Mouse (Mus musculus) hematopoietic stem cell, adult 5-6 weeks (primary cell): ENCODE measurements around the gene Lmbr1l. TPM values are rescaled to one million over a fixed set of nuclear protein-coding genes. Genes with fewer than 3 reads are reported as not detected.
A peak's percentile ranks its signal among the peaks of the same experiment; 100 is the strongest.

Experiments used
- ATAC-seq, 2 experiments: fragments of 125-278 bp in 1 of 2; replicated peaks in 1 of 2; 2 replicates each; pipeline ENCODE4 v1.8.0; 2016 to 2017; ENCODE audit warnings: inconsistent platforms in 2 of 2, mild to moderate bottlenecking in 2 of 2, moderate number of reproducible peaks in 2 of 2, low read depth in 1 of 2, moderate TSS enrichment in 1 of 2; ENCODE audit not compliant: low FRiP score in 2 of 2, poor library complexity in 2 of 2, severe bottlenecking in 2 of 2, insufficient read depth in 1 of 2, low TSS enrichment in 1 of 2
- total RNA-seq: library from RNA; stranded (forward); fragments of 172-1452, 232-1000 nt; gene quantifications from 2 replicates; pipeline ENCODE4 v1.2.3, GENCODE M21; 2017

Gene Lmbr1l
- total RNA-seq, 1 experiment from 2014 or later = 8.7 TPM

- ATAC-seq = no peak
These were observed 3.1 kb downstream of the Lmbr1l start for GRCm38 (mm10) chr15:98914903-98915302.

GRCm38 (mm10) chr15:98904692-98905091, 13.3 kb downstream of the Lmbr1l start:
- ATAC-seq = peak in 1 of 2 experiments; percentile 42; a peak in 1 of 4 replicates

GRCm38 (mm10) chr15:98902600-98902999, 15.4 kb downstream of the Lmbr1l start:
- ATAC-seq = no peak

GRCm38 (mm10) chr15:98901530-98901929, 16.5 kb downstream of the Lmbr1l start:
- ATAC-seq = no peak

GRCm38 (mm10) chr15:98897928-98898800, 19.9 kb downstream of the Lmbr1l start, which contains the start of gene Dhh:
Dhh (minus strand) TSS chr15:98898540.
- 0 out of 4 replicates have a peak, but pooled peaks of 1 of the 2 experiments have one; percentile 8 for ATAC-seq

- no peak for ATAC-seq
These were observed 20.5 kb downstream of the Lmbr1l start for GRCm38 (mm10) chr15:98897495-98897894.

GRCm38 (mm10) chr15:98895635-98896589, 22.1 kb downstream of the Lmbr1l start:
- ATAC-seq = no peak

- ATAC-seq = no peak
These were observed 23.0 kb downstream of the Lmbr1l start for GRCm38 (mm10) chr15:98894746-98895634.

- no peak for ATAC-seq
These were observed 23.9 kb downstream of the Lmbr1l start, which contains the start of gene Rhebl1 for GRCm38 (mm10) chr15:98893940-98894745. Rhebl1 (minus strand) TSS chr15:98894540.

GRCm38 (mm10) chr15:98893036-98893435, 25.0 kb downstream of the Lmbr1l start:
- ATAC-seq = no peak

GRCm38 (mm10) chr15:98891907-98892606, 26.0 kb downstream of the Lmbr1l start:
- peak; percentile 85 to 90 for ATAC-seq

- ATAC-seq = no peak
These were observed 26.8 kb downstream of the Lmbr1l start for GRCm38 (mm10) chr15:98891198-98891742.

- no peak for ATAC-seq
These were observed 30.5 kb downstream of the Lmbr1l start for GRCm38 (mm10) chr15:98887526-98887925.

- no peak for ATAC-seq
These were observed 31.2 kb downstream of the Lmbr1l start for GRCm38 (mm10) chr15:98886667-98887387.

GRCm38 (mm10) chr15:98884106-98884505, 33.9 kb downstream of the Lmbr1l start:
- no peak for ATAC-seq
